Mouse (Mus musculus): Measurements from ENCODE around the gene Nrros. TPM values are rescaled to one million over a fixed set of nuclear protein-coding genes. Genes with fewer than 3 reads are reported as not detected.
A peak's percentile ranks its signal among the peaks of the same experiment; 100 is the strongest.

The Nrros gene
- polyA plus RNA-seq, 1 experiment = 157 TPM

GRCm38 (mm10) chr16:32175029-32175428 is 9.6 kb upstream of the Nrros start:
- Histone ChIP-seq H3K36me3 (ENCODE audit: control insufficient read depth, insufficient read depth, low read length) (no peaks in the 10 kb centered on the region), H3K27me3 (ENCODE audit: control insufficient read depth, insufficient read depth, low read length) (no peaks in the 10 kb centered on the region), H3K27ac (ENCODE audit: control insufficient read depth, insufficient read depth, low read length) (no peak overlapping the region; the same call in 1 of the 2 replicates), H3K4me1 (replicated peaks; ENCODE audit: control insufficient read depth, insufficient read depth, low read length) (peaks cover 37% of the 10 kb centered on the region), H3K4me3 (ENCODE audit: control insufficient read depth, insufficient read depth, low read length) (no peak overlapping the region)
- 96% methylated on average over 4 of the region's 4 CpGs for WGBS
- TF ChIP-seq POLR2A (IDR thresholded peaks at IDR 0.05; ENCODE audit: control insufficient read depth, extremely low read depth, insufficient read depth, low read length, poor library complexity) (no peak), CTCF (IDR thresholded peaks at IDR 0.05; ENCODE audit: borderline replicate concordance, control insufficient read depth, extremely low read depth, insufficient read depth, low read length, poor library complexity) (no peak)
- DNase-seq = peak; percentile 55

GRCm38 (mm10) chr16:32174340-32175005 is 9.1 kb upstream of the Nrros start:
- no peak overlapping the region for H3K4me3 ChIP-seq (ENCODE audit: control insufficient read depth, insufficient read depth, low read length)
- peaks cover 37% of the 10 kb centered on the region for H3K4me1 ChIP-seq (replicated peaks; ENCODE audit: control insufficient read depth, insufficient read depth, low read length)
- no peaks in the 10 kb centered on the region for H3K36me3 ChIP-seq (ENCODE audit: control insufficient read depth, insufficient read depth, low read length)
- WGBS = 71% methylated on average over 8 of the region's 8 CpGs
- no peaks in the 10 kb centered on the region for H3K27me3 ChIP-seq (ENCODE audit: control insufficient read depth, insufficient read depth, low read length)
- H3K27ac ChIP-seq (ENCODE audit: control insufficient read depth, insufficient read depth, low read length) = peak overlapping the region; percentile 40
- DNase-seq = peak; percentile 22
- no peak for TF ChIP-seq POLR2A (IDR thresholded peaks at IDR 0.05; ENCODE audit: control insufficient read depth, extremely low read depth, insufficient read depth, low read length, poor library complexity)
- no peak for TF ChIP-seq CTCF (IDR thresholded peaks at IDR 0.05; ENCODE audit: borderline replicate concordance, control insufficient read depth, extremely low read depth, insufficient read depth, low read length, poor library complexity)

- no peaks in the 10 kb centered on the region for H3K27me3 ChIP-seq (ENCODE audit: control insufficient read depth, insufficient read depth, low read length)
- no peaks in the 10 kb centered on the region for H3K36me3 ChIP-seq (ENCODE audit: control insufficient read depth, insufficient read depth, low read length)
- 89% methylated on average over 11 of the region's 11 CpGs for WGBS
- peaks cover 29% of the 10 kb centered on the region for H3K4me1 ChIP-seq (replicated peaks; ENCODE audit: control insufficient read depth, insufficient read depth, low read length)
- no peak overlapping the region for H3K27ac ChIP-seq (ENCODE audit: control insufficient read depth, insufficient read depth, low read length)
- H3K4me3 ChIP-seq (ENCODE audit: control insufficient read depth, insufficient read depth, low read length) = no peak overlapping the region
- TF ChIP-seq CTCF (IDR thresholded peaks at IDR 0.05; ENCODE audit: borderline replicate concordance, control insufficient read depth, extremely low read depth, insufficient read depth, low read length, poor library complexity) (no peak), POLR2A (IDR thresholded peaks at IDR 0.05; ENCODE audit: control insufficient read depth, extremely low read depth, insufficient read depth, low read length, poor library complexity) (no peak)
- DNase-seq = no peak
Measured at GRCm38 (mm10) chr16:32173401-32173800, 8.0 kb upstream of the Nrros start.

GRCm38 (mm10) chr16:32171031-32171731 is 5.8 kb upstream of the Nrros start:
- no peak for DNase-seq
- 90% methylated on average over 5 of the region's 5 CpGs for WGBS
- H3K36me3 ChIP-seq (ENCODE audit: control insufficient read depth, insufficient read depth, low read length) = no peaks in the 10 kb centered on the region
- H3K4me1 ChIP-seq (replicated peaks; ENCODE audit: control insufficient read depth, insufficient read depth, low read length) = peaks cover 17% of the 10 kb centered on the region
- no peaks in the 10 kb centered on the region for H3K27me3 ChIP-seq (ENCODE audit: control insufficient read depth, insufficient read depth, low read length)
- H3K4me3 ChIP-seq (ENCODE audit: control insufficient read depth, insufficient read depth, low read length) = no peak overlapping the region
- H3K27ac ChIP-seq (ENCODE audit: control insufficient read depth, insufficient read depth, low read length) = no peak overlapping the region
- TF ChIP-seq CTCF (IDR thresholded peaks at IDR 0.05; ENCODE audit: borderline replicate concordance, control insufficient read depth, extremely low read depth, insufficient read depth, low read length, poor library complexity) (no peak), POLR2A (IDR thresholded peaks at IDR 0.05; ENCODE audit: control insufficient read depth, extremely low read depth, insufficient read depth, low read length, poor library complexity) (no peak)

- Histone ChIP-seq H3K4me1 (replicated peaks; ENCODE audit: control insufficient read depth, insufficient read depth, low read length) (peaks cover 15% of the 10 kb centered on the region), H3K4me3 (ENCODE audit: control insufficient read depth, insufficient read depth, low read length) (no peak overlapping the region), H3K27me3 (ENCODE audit: control insufficient read depth, insufficient read depth, low read length) (no peaks in the 10 kb centered on the region), H3K27ac (ENCODE audit: control insufficient read depth, insufficient read depth, low read length) (no peak overlapping the region), H3K36me3 (ENCODE audit: control insufficient read depth, insufficient read depth, low read length) (no peaks in the 10 kb centered on the region)
- 95% methylated on average over 4 of the region's 4 CpGs for WGBS
- TF ChIP-seq CTCF (IDR thresholded peaks at IDR 0.05; ENCODE audit: borderline replicate concordance, control insufficient read depth, extremely low read depth, insufficient read depth, low read length, poor library complexity) = no peak
- no peak for TF ChIP-seq POLR2A (IDR thresholded peaks at IDR 0.05; ENCODE audit: control insufficient read depth, extremely low read depth, insufficient read depth, low read length, poor library complexity)
- DNase-seq = no peak
Measured at GRCm38 (mm10) chr16:32167819-32168545, 2.6 kb upstream of the Nrros start.

GRCm38 (mm10) chr16:32164396-32165027 is 882 bp downstream of the Nrros start:
- Histone ChIP-seq H3K36me3 (ENCODE audit: control insufficient read depth, insufficient read depth, low read length) (no peaks in the 10 kb centered on the region; the same call in 1 of the 2 replicates), H3K27ac (ENCODE audit: control insufficient read depth, insufficient read depth, low read length) (peak overlapping the region; percentile 77), H3K4me1 (replicated peaks; ENCODE audit: control insufficient read depth, insufficient read depth, low read length) (peaks cover 31% of the 10 kb centered on the region), H3K4me3 (ENCODE audit: control insufficient read depth, insufficient read depth, low read length) (peak overlapping the region; percentile 76), H3K27me3 (ENCODE audit: control insufficient read depth, insufficient read depth, low read length) (no peaks in the 10 kb centered on the region)
- 5% methylated on average over 19 of the region's 19 CpGs for WGBS
- DNase-seq = peak; percentile 47
- TF ChIP-seq POLR2A (IDR thresholded peaks at IDR 0.05; ENCODE audit: control insufficient read depth, extremely low read depth, insufficient read depth, low read length, poor library complexity) = 0 out of 2 replicates have a peak, but pooled peaks have one; percentile 16
- no peak for TF ChIP-seq CTCF (IDR thresholded peaks at IDR 0.05; ENCODE audit: borderline replicate concordance, control insufficient read depth, extremely low read depth, insufficient read depth, low read length, poor library complexity)

Data from thymus, adult 2 months (tissue).